Mouse (Mus musculus): ENCODE measurements around the gene Rem1. TPM values are rescaled to one million over a fixed set of nuclear protein-coding genes. Genes with fewer than 3 reads are reported as not detected.

Rem1 gene
- polyA plus RNA-seq, 1 experiment from 2014 or later, result 4.7 TPM

DNA sequence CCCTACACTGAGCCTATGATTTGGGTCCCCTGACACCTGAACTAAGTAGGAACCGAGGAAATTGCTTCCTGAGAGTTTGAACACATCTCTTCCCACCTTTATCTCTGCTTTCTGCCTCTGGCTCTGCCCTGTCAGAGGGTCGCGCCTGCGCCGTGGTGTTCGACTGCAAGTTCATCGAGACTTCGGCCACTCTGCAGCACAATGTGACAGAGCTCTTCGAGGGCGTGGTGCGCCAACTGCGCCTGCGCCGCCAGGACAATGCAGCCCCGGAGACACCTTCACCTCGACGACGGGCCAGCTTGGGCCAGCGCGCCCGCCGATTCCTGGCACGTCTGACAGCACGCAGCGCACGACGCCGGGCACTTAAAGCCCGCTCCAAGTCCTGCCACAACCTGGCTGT is 7.6 kb downstream of the Rem1 start:
- H3K27me3 ChIP-seq (replicated peaks; ENCODE audit: control insufficient read depth, insufficient read depth, low read length), result no peaks in the 10 kb centered on the region
- 80% methylated on average over 29 of the region's 29 CpGs for WGBS
- H3K9ac ChIP-seq (ENCODE audit: low read depth, low read length), result no peak overlapping the region
- no peaks in the 10 kb centered on the region for H3K4me1 ChIP-seq (ENCODE audit: control insufficient read depth, insufficient read depth, low read length)
- ATAC-seq (ENCODE audit: low read depth), result no peak
- H3K4me2 ChIP-seq (ENCODE audit: low read depth, low read length), result no peak overlapping the region
- no peak overlapping the region for H3K4me3 ChIP-seq (ENCODE audit: low read depth, low read length)
- no peaks in the 10 kb centered on the region for H3K9me3 ChIP-seq (ENCODE audit: control insufficient read depth, low read length)
- H3K27ac ChIP-seq (replicated peaks; ENCODE audit: low read depth, low read length), result no peak overlapping the region
- H3K36me3 ChIP-seq (ENCODE audit: control insufficient read depth, insufficient read depth, low read length), result no peaks in the 10 kb centered on the region
- no peak for DNase-seq (ENCODE audit: low spot score)

DNA sequence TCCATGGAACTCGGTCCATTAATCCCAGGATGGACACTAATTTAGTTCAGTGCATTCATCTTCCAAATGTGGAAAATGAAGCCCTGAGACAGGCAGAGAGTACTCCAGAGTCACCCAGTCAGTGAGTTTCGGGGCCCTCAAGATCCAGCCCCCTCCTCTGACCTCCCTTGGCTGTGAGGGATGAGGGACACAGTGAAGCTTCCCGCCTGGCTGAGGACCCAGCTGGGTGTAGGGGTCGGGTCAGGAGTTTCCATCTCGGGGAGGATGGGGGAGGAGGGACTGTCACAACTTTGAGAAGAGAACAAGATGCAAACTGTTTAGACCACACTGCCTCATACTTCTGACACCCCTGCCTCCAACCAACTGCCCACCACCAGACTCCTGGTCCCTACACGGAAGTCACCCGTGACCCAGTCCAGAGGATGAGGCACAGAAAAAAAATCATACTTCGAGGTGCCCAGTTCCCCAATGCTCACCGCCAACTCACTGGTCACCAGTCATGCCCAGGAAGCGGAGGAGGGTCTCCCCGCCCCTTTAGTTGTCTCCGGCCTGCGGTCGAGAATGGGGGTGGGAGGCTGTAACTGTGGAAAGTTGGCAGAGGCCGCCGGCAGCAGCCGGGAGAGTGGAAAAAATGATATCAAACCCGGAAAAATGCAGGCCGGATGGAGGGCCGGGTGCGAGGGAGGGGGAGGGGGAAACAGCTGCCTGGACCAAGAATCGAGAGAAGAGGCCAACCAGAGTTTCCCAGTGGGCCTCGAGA is 9.7 kb downstream of the Rem1 start:
- no peaks in the 10 kb centered on the region for H3K36me3 ChIP-seq (ENCODE audit: control insufficient read depth, insufficient read depth, low read length)
- 0 out of 2 replicates have a peak overlapping the region, but pooled peaks have one; percentile 25 for H3K27ac ChIP-seq (replicated peaks; ENCODE audit: low read depth, low read length)
- no peaks in the 10 kb centered on the region for H3K27me3 ChIP-seq (replicated peaks; ENCODE audit: control insufficient read depth, insufficient read depth, low read length)
- no peak overlapping the region for H3K4me3 ChIP-seq (ENCODE audit: low read depth, low read length)
- no peaks in the 10 kb centered on the region for H3K9me3 ChIP-seq (ENCODE audit: control insufficient read depth, low read length)
- peak; percentile 17; the same call in 1 of the 2 replicates for ATAC-seq (ENCODE audit: low read depth)
- WGBS, result 57% methylated on average over 23 of the region's 23 CpGs
- H3K9ac ChIP-seq (ENCODE audit: low read depth, low read length), result no peak overlapping the region
- H3K4me1 ChIP-seq (ENCODE audit: control insufficient read depth, insufficient read depth, low read length), result no peaks in the 10 kb centered on the region
- peak; percentile 73 for DNase-seq (ENCODE audit: low spot score)
- H3K4me2 ChIP-seq (ENCODE audit: low read depth, low read length), result no peak overlapping the region

GRCm38 (mm10) chr2:152637006-152637322 is 10.2 kb downstream of the Rem1 start:
- no peak overlapping the region for H3K4me2 ChIP-seq (ENCODE audit: low read depth, low read length)
- WGBS, result 63% methylated on average over 6 of the region's 6 CpGs
- H3K27me3 ChIP-seq (replicated peaks; ENCODE audit: control insufficient read depth, insufficient read depth, low read length), result no peaks in the 10 kb centered on the region
- H3K4me1 ChIP-seq (ENCODE audit: control insufficient read depth, insufficient read depth, low read length), result no peaks in the 10 kb centered on the region
- no peak for DNase-seq (ENCODE audit: low spot score)
- no peaks in the 10 kb centered on the region for H3K9me3 ChIP-seq (ENCODE audit: control insufficient read depth, low read length)
- no peak overlapping the region for H3K4me3 ChIP-seq (ENCODE audit: low read depth, low read length)
- no peak overlapping the region for H3K9ac ChIP-seq (ENCODE audit: low read depth, low read length)
- 0 out of 2 replicates have a peak, but pooled peaks have one; percentile 5 for ATAC-seq (ENCODE audit: low read depth)
- no peaks in the 10 kb centered on the region for H3K36me3 ChIP-seq (ENCODE audit: control insufficient read depth, insufficient read depth, low read length)
- H3K27ac ChIP-seq (replicated peaks; ENCODE audit: low read depth, low read length), result 0 out of 2 replicates have a peak overlapping the region, but pooled peaks have one; percentile 25

- H3K4me1 ChIP-seq (ENCODE audit: control insufficient read depth, insufficient read depth, low read length), result no peaks in the 10 kb centered on the region
- H3K27ac ChIP-seq (replicated peaks; ENCODE audit: low read depth, low read length), result no peak overlapping the region
- no peaks in the 10 kb centered on the region for H3K27me3 ChIP-seq (replicated peaks; ENCODE audit: control insufficient read depth, insufficient read depth, low read length)
- 87% methylated on average over 4 of the region's 4 CpGs for WGBS
- no peaks in the 10 kb centered on the region for H3K9me3 ChIP-seq (ENCODE audit: control insufficient read depth, low read length)
- no peak overlapping the region for H3K4me3 ChIP-seq (ENCODE audit: low read depth, low read length)
- ATAC-seq (ENCODE audit: low read depth) (no peak), DNase-seq (ENCODE audit: low spot score) (no peak)
- H3K4me2 ChIP-seq (ENCODE audit: low read depth, low read length), result no peak overlapping the region
- no peak overlapping the region for H3K9ac ChIP-seq (ENCODE audit: low read depth, low read length)
- no peaks in the 10 kb centered on the region for H3K36me3 ChIP-seq (ENCODE audit: control insufficient read depth, insufficient read depth, low read length)
Observed at GRCm38 (mm10) chr2:152637381-152637780, 10.6 kb downstream of the Rem1 start.

GRCm38 (mm10) chr2:152638865-152639264 is 12.1 kb downstream of the Rem1 start:
- Histone ChIP-seq H3K27ac (replicated peaks; ENCODE audit: low read depth, low read length) (no peak overlapping the region), H3K4me3 (ENCODE audit: low read depth, low read length) (no peak overlapping the region), H3K27me3 (replicated peaks; ENCODE audit: control insufficient read depth, insufficient read depth, low read length) (no peaks in the 10 kb centered on the region), H3K4me2 (ENCODE audit: low read depth, low read length) (no peak overlapping the region), H3K9ac (ENCODE audit: low read depth, low read length) (no peak overlapping the region), H3K4me1 (ENCODE audit: control insufficient read depth, insufficient read depth, low read length) (no peaks in the 10 kb centered on the region), H3K9me3 (ENCODE audit: control insufficient read depth, low read length) (no peaks in the 10 kb centered on the region), H3K36me3 (ENCODE audit: control insufficient read depth, insufficient read depth, low read length) (no peaks in the 10 kb centered on the region)
- ATAC-seq (ENCODE audit: low read depth) (no peak), DNase-seq (ENCODE audit: low spot score) (no peak)
- 55% methylated on average over 6 of the region's 6 CpGs for WGBS

DNA sequence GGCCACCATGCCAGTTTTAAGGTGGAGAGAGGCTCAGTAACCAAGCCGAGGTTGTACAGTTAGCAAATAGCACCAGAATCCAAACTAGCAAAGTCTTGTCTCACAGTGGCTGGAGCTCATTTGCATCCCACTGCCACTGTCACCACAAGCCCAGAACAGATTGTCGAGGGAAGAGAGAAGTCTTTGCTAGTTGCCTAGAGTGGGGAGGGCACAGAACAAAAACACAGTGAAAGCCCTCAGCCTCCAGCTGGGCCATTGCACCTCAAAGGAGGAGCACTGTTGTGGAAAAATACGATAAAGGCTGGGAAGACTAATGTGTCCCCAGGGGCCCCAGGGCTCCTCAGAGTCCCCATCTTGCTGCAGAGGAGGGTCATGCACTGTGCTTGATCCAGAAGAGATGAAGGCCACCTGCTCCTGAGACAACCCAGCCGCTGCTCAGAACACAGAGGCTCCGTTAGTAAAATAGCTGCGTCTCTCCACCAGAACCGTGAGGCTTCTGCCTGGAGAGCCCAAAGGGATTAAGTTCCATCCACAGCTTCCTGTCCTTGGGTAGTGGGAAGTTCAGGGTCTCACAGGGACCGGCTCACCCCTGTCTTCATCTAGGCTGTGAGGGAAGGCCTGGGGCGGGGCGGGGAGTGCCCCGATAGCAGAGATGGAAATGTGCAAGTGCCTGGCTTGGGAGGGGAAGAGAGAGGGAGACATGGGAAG is 12.8 kb downstream of the Rem1 start:
- no peaks in the 10 kb centered on the region for H3K27me3 ChIP-seq (replicated peaks; ENCODE audit: control insufficient read depth, insufficient read depth, low read length)
- no peaks in the 10 kb centered on the region for H3K4me1 ChIP-seq (ENCODE audit: control insufficient read depth, insufficient read depth, low read length)
- no peak overlapping the region for H3K9ac ChIP-seq (ENCODE audit: low read depth, low read length)
- WGBS, result 18% methylated on average over 11 of the region's 11 CpGs
- no peaks in the 10 kb centered on the region for H3K36me3 ChIP-seq (ENCODE audit: control insufficient read depth, insufficient read depth, low read length)
- no peak overlapping the region; the same call in 1 of the 2 replicates for H3K27ac ChIP-seq (replicated peaks; ENCODE audit: low read depth, low read length)
- ATAC-seq (ENCODE audit: low read depth) (peak; percentile 31; the same call in 1 of the 2 replicates), DNase-seq (ENCODE audit: low spot score) (peak; percentile 23)
- H3K4me2 ChIP-seq (ENCODE audit: low read depth, low read length), result 0 out of 2 replicates have a peak overlapping the region, but pooled peaks have one; percentile 8
- H3K4me3 ChIP-seq (ENCODE audit: low read depth, low read length), result no peak overlapping the region
- H3K9me3 ChIP-seq (ENCODE audit: control insufficient read depth, low read length), result no peaks in the 10 kb centered on the region

DNA sequence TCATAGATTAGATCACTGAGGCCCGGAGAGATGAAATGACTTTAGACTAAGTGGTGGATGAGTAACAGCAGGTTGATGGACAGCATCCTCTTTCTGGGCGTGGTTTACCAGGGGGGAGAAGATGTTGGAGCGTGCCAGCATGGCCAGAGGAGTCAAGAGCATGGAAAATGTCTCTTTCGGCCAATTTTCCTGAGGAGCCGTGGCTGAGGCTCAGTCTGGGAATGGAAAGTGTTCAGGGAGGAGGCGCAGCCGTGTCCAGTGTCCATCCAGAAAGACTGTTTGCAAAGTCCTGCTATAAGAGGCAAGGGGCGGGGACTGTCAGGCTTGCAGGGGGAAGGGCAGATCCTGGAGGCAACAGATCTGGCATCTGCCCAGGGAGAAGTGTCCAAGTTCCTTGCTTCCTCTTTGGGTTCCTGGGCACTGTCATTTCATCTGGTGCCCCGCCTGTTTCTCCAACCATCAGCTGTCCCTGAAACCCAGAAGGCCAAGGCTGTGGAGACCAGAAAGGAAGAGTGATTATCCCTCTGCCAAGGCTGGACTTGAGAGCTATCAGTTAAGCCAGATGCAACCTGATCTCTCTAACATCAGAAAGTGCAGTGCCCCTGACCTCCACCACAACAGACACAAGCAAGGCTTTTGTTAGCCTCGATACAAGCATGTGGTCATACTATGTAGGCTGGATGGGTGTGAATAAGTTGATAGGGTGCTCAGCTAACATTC is 26.3 kb downstream of the Rem1 start:
- H3K4me3 ChIP-seq (ENCODE audit: low read depth, low read length), result no peak overlapping the region
- no peaks in the 10 kb centered on the region for H3K9me3 ChIP-seq (ENCODE audit: control insufficient read depth, low read length)
- H3K9ac ChIP-seq (ENCODE audit: low read depth, low read length), result no peak overlapping the region
- H3K4me2 ChIP-seq (ENCODE audit: low read depth, low read length), result no peak overlapping the region
- H3K4me1 ChIP-seq (ENCODE audit: control insufficient read depth, insufficient read depth, low read length), result no peaks in the 10 kb centered on the region
- no peak for ATAC-seq (ENCODE audit: low read depth)
- no peak overlapping the region for H3K27ac ChIP-seq (replicated peaks; ENCODE audit: low read depth, low read length)
- 66% methylated on average over 9 of the region's 10 CpGs for WGBS
- H3K36me3 ChIP-seq (ENCODE audit: control insufficient read depth, insufficient read depth, low read length), result no peaks in the 10 kb centered on the region
- H3K27me3 ChIP-seq (replicated peaks; ENCODE audit: control insufficient read depth, insufficient read depth, low read length), result no peaks in the 10 kb centered on the region
- DNase-seq (ENCODE audit: low spot score), result no peak

DNA sequence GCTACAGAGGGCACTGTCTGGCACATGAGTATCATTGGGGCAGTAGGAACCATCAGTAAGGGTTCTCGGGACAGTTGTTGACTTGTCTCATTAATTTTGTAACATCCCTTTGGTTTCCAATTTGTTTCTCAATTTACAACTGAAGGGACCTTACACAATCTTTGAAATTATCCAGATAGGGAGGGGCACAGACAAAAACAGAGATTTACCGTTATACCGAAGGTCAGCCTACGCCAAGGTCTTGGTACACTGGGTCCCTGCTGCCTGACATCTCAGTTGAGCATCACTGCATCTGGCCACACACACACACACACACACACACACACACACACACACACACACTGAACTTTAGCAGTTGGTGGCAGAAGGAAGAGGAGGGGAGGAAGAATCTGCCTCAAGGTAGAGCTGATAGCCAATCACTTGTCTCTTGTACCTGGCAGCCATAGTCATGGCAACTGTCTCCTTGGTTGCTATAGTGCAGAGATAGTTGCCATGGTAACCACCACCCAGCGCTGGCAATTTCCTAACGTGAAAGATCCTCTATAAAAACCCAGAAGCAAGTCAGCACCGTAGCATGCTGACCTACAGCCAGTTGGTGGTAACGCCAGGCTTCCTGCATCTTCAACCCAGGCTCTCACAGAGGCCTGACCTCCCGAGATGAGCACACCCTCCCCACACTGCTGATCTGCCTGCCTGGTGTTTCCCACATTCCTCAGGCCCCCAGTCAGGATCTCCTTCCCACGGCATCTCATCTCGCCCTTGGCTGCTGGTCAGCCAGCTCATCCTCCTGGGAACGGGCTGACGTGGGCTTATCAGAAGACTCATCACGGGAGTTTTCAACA is 27.3 kb downstream of the Rem1 start:
- Histone ChIP-seq H3K9me3 (ENCODE audit: control insufficient read depth, low read length) (no peaks in the 10 kb centered on the region), H3K27ac (replicated peaks; ENCODE audit: low read depth, low read length) (no peak overlapping the region), H3K4me3 (ENCODE audit: low read depth, low read length) (no peak overlapping the region), H3K36me3 (ENCODE audit: control insufficient read depth, insufficient read depth, low read length) (no peaks in the 10 kb centered on the region), H3K4me1 (ENCODE audit: control insufficient read depth, insufficient read depth, low read length) (no peaks in the 10 kb centered on the region), H3K4me2 (ENCODE audit: low read depth, low read length) (no peak overlapping the region), H3K27me3 (replicated peaks; ENCODE audit: control insufficient read depth, insufficient read depth, low read length) (no peaks in the 10 kb centered on the region), H3K9ac (ENCODE audit: low read depth, low read length) (no peak overlapping the region)
- DNase-seq (ENCODE audit: low spot score) (no peak), ATAC-seq (ENCODE audit: low read depth) (peak; percentile 33; the same call in 1 of the 2 replicates)
- WGBS, result 42% methylated on average over 14 of the region's 14 CpGs
